Mouse (Mus musculus): Measurements from ENCODE around the gene Fam219a. TPM values are rescaled to one million over a fixed set of nuclear protein-coding genes. Genes with fewer than 3 reads are reported as not detected.
A peak's percentile ranks its signal among the peaks of the same experiment; 100 is the strongest.

The Fam219a gene
- polyA plus RNA-seq, 1 experiment from 2014 or later, result 2.0 TPM

GRCm38 (mm10) chr4:41545985-41546384, 23.4 kb downstream of the Fam219a start:
- no peaks in the 10 kb centered on the region for H3K36me3 ChIP-seq (replicated peaks)
- no peak overlapping the region for H3K4me3 ChIP-seq
- peak; percentile 71 for DNase-seq (ENCODE audit: low spot score)
- no peaks in the 10 kb centered on the region for H3K9me3 ChIP-seq
- no peaks in the 10 kb centered on the region for H3K27me3 ChIP-seq (replicated peaks; ENCODE audit: low read depth, poor library complexity, severe bottlenecking)
- WGBS, result 22% methylated on average over 8 of the region's 8 CpGs
- H3K4me1 ChIP-seq, result no peaks in the 10 kb centered on the region
- no peak overlapping the region for H3K27ac ChIP-seq (replicated peaks)

DNA sequence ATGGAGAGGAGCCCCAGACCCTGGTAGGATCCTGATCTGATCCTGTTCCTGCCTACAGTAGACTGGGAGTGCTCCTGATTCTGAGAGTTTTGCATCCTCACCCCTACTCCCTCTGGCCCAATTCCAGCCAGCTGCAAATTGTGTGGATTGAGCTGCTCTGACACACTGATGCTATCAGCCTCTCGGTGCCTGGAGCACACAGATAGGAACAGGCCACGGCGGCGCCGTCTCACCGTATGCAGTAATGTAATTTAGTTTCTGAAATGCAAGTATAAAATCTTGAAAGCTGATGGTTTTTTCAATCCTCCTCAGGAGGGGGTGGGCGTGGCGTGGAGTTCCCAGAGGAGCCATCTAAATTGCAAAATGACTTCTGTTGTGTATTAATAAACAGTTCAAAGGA, 27.2 kb downstream of the Fam219a start:
- WGBS, result 88% methylated on average over 8 of the region's 8 CpGs
- Histone ChIP-seq H3K27me3 (replicated peaks; ENCODE audit: low read depth, poor library complexity, severe bottlenecking) (no peaks in the 10 kb centered on the region), H3K27ac (replicated peaks) (no peak overlapping the region), H3K9me3 (no peaks in the 10 kb centered on the region), H3K36me3 (replicated peaks) (no peaks in the 10 kb centered on the region), H3K4me3 (no peak overlapping the region), H3K4me1 (no peaks in the 10 kb centered on the region)
- no peak for DNase-seq (ENCODE audit: low spot score)

GRCm38 (mm10) chr4:41534866-41535265, 34.5 kb downstream of the Fam219a start:
- 80% methylated on average over 5 of the region's 5 CpGs for WGBS
- Histone ChIP-seq H3K4me3 (no peak overlapping the region), H3K27ac (replicated peaks) (no peak overlapping the region), H3K36me3 (replicated peaks) (no peaks in the 10 kb centered on the region), H3K27me3 (replicated peaks; ENCODE audit: low read depth, poor library complexity, severe bottlenecking) (no peaks in the 10 kb centered on the region), H3K9me3 (no peaks in the 10 kb centered on the region), H3K4me1 (no peaks in the 10 kb centered on the region)
- DNase-seq (ENCODE audit: low spot score), result no peak

- Histone ChIP-seq H3K27ac (replicated peaks) (no peak overlapping the region), H3K9me3 (no peaks in the 10 kb centered on the region), H3K27me3 (replicated peaks; ENCODE audit: low read depth, poor library complexity, severe bottlenecking) (no peaks in the 10 kb centered on the region), H3K4me1 (peaks cover 16% of the 10 kb centered on the region), H3K36me3 (replicated peaks) (no peaks in the 10 kb centered on the region), H3K4me3 (no peak overlapping the region)
- DNase-seq (ENCODE audit: low spot score), result peak; percentile 69
- 22% methylated on average over 6 of the region's 6 CpGs for WGBS
Observed at GRCm38 (mm10) chr4:41532420-41532819, 36.9 kb downstream of the Fam219a start.

GRCm38 (mm10) chr4:41527996-41528395, 41.3 kb downstream of the Fam219a start:
- WGBS, result 61% methylated on average over 8 of the region's 8 CpGs
- DNase-seq (ENCODE audit: low spot score), result no peak
- Histone ChIP-seq H3K9me3 (no peaks in the 10 kb centered on the region), H3K4me1 (peaks cover 24% of the 10 kb centered on the region), H3K36me3 (replicated peaks) (no peaks in the 10 kb centered on the region), H3K4me3 (no peak overlapping the region), H3K27ac (replicated peaks) (no peak overlapping the region), H3K27me3 (replicated peaks; ENCODE audit: low read depth, poor library complexity, severe bottlenecking) (peaks cover 17% of the 10 kb centered on the region; the same call in 1 of the 2 replicates)

DNA sequence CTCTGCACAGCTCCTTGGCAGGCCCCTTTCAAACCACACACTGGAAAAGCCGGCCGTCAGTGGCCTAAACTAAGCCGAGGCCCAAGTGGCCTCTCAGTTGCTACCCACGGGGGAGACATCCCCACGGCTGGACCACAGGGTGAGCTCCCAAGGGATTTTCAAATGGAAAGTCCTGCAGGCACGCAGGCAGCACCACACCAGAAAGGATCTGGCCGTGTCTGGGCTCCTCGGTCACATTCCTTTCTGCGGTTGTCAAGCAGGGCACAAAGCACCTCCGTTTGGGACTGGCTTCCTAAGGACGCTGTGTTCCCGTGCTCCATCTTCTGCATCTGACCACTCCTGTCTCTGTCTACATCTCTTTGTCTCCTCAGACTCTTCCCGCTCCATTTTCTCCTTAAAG, 42.3 kb downstream of the Fam219a start:
- Histone ChIP-seq H3K9me3 (no peaks in the 10 kb centered on the region), H3K4me3 (no peak overlapping the region), H3K27me3 (replicated peaks; ENCODE audit: low read depth, poor library complexity, severe bottlenecking) (peaks cover 18% of the 10 kb centered on the region), H3K4me1 (peaks cover 24% of the 10 kb centered on the region), H3K36me3 (replicated peaks) (no peaks in the 10 kb centered on the region), H3K27ac (replicated peaks) (peak overlapping the region; percentile 48; the same call in 1 of the 2 replicates)
- 33% methylated on average over 13 of the region's 13 CpGs for WGBS
- DNase-seq (ENCODE audit: low spot score), result no peak

- no peak overlapping the region for H3K4me3 ChIP-seq
- no peaks in the 10 kb centered on the region for H3K9me3 ChIP-seq
- DNase-seq (ENCODE audit: low spot score), result no peak
- peak overlapping the region; percentile 48; the same call in 1 of the 2 replicates for H3K27ac ChIP-seq (replicated peaks)
- 71% methylated on average over 7 of the region's 7 CpGs for WGBS
- H3K4me1 ChIP-seq, result peaks cover 24% of the 10 kb centered on the region
- H3K36me3 ChIP-seq (replicated peaks), result no peaks in the 10 kb centered on the region
- peaks cover 23% of the 10 kb centered on the region for H3K27me3 ChIP-seq (replicated peaks; ENCODE audit: low read depth, poor library complexity, severe bottlenecking)
Observed at GRCm38 (mm10) chr4:41526553-41526952, 42.8 kb downstream of the Fam219a start.

GRCm38 (mm10) chr4:41524829-41525228, 44.5 kb downstream of the Fam219a start:
- Histone ChIP-seq H3K9me3 (no peaks in the 10 kb centered on the region), H3K27me3 (replicated peaks; ENCODE audit: low read depth, poor library complexity, severe bottlenecking) (peaks cover 35% of the 10 kb centered on the region), H3K4me1 (peaks cover 28% of the 10 kb centered on the region), H3K4me3 (no peak overlapping the region), H3K27ac (replicated peaks) (no peak overlapping the region), H3K36me3 (replicated peaks) (no peaks in the 10 kb centered on the region)
- WGBS, result 71% methylated on average over 9 of the region's 9 CpGs
- DNase-seq (ENCODE audit: low spot score), result no peak

DNA sequence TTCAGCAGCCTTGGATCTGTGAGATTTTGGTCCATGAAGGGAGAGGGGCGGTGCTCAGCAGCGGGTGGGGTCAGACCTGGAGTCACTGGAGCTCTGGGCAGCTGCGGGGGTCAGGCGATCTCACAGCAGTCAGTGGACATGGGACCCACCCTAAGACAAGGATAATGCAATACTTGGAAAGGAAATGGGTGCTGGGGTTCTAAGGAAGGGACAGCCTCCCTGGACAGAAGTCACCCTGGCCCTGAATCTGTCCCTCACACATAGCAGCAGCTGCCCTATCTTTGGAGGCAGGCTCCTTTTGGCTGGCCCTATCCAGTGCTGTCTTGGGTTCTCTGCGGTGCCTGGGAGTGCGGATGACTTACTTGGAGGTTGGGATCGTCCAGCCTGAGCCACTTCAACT, 45.5 kb downstream of the Fam219a start:
- no peaks in the 10 kb centered on the region for H3K9me3 ChIP-seq
- H3K36me3 ChIP-seq (replicated peaks), result no peaks in the 10 kb centered on the region
- DNase-seq (ENCODE audit: low spot score), result no peak
- H3K4me3 ChIP-seq, result no peak overlapping the region
- peaks cover 45% of the 10 kb centered on the region for H3K27me3 ChIP-seq (replicated peaks; ENCODE audit: low read depth, poor library complexity, severe bottlenecking)
- H3K4me1 ChIP-seq, result peaks cover 25% of the 10 kb centered on the region
- 78% methylated on average over 7 of the region's 7 CpGs for WGBS
- H3K27ac ChIP-seq (replicated peaks), result no peak overlapping the region

- no peak overlapping the region for H3K4me3 ChIP-seq
- H3K4me1 ChIP-seq, result peaks cover 19% of the 10 kb centered on the region
- DNase-seq (ENCODE audit: low spot score), result peak; percentile 39
- WGBS, result 56% methylated on average over 5 of the region's 5 CpGs
- H3K27me3 ChIP-seq (replicated peaks; ENCODE audit: low read depth, poor library complexity, severe bottlenecking), result peaks cover 45% of the 10 kb centered on the region
- H3K9me3 ChIP-seq, result no peaks in the 10 kb centered on the region
- H3K27ac ChIP-seq (replicated peaks), result no peak overlapping the region
- no peaks in the 10 kb centered on the region for H3K36me3 ChIP-seq (replicated peaks)
Observed at GRCm38 (mm10) chr4:41522788-41523187, 46.5 kb downstream of the Fam219a start.

DNA sequence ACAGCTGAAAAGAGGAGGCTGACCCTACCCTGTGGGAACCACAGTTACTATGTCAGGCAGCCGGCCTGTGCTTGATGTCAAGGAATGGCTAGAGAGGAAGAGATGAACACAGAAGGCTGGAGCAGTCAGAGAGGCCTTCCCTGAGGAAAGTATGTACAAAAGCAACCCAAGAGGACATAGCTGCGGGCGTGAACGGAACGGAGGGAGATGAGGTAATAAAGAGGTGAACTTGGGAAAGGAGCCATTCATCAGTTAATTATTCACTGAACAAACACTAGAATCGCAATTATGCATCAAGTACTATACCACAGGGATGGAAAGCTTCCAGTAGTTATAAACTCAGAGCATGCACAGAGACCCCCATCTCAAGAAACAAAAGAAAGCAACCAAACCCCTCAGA, 47.2 kb downstream of the Fam219a start:
- H3K36me3 ChIP-seq (replicated peaks), result no peaks in the 10 kb centered on the region
- H3K27ac ChIP-seq (replicated peaks), result no peak overlapping the region
- no peak overlapping the region for H3K4me3 ChIP-seq
- no peak for DNase-seq (ENCODE audit: low spot score)
- peaks cover 45% of the 10 kb centered on the region for H3K27me3 ChIP-seq (replicated peaks; ENCODE audit: low read depth, poor library complexity, severe bottlenecking)
- no peaks in the 10 kb centered on the region for H3K9me3 ChIP-seq
- 88% methylated on average over 6 of the region's 6 CpGs for WGBS
- peaks cover 15% of the 10 kb centered on the region for H3K4me1 ChIP-seq

GRCm38 (mm10) chr4:41520641-41521040, 48.7 kb downstream of the Fam219a start:
- Histone ChIP-seq H3K4me3 (no peak overlapping the region), H3K4me1 (peaks cover 8% of the 10 kb centered on the region), H3K9me3 (no peaks in the 10 kb centered on the region), H3K36me3 (replicated peaks) (no peaks in the 10 kb centered on the region), H3K27me3 (replicated peaks; ENCODE audit: low read depth, poor library complexity, severe bottlenecking) (peaks cover 45% of the 10 kb centered on the region), H3K27ac (replicated peaks) (no peak overlapping the region)
- 40% methylated on average over 14 of the region's 14 CpGs for WGBS
- DNase-seq (ENCODE audit: low spot score), result no peak

GRCm38 (mm10) chr4:41519195-41519594, 50.1 kb downstream of the Fam219a start:
- peaks cover 14% of the 10 kb centered on the region for H3K4me1 ChIP-seq
- DNase-seq (ENCODE audit: low spot score), result no peak
- 91% methylated on average over 5 of the region's 5 CpGs for WGBS
- no peaks in the 10 kb centered on the region for H3K36me3 ChIP-seq (replicated peaks)
- H3K4me3 ChIP-seq, result no peak overlapping the region
- H3K9me3 ChIP-seq, result no peaks in the 10 kb centered on the region
- H3K27ac ChIP-seq (replicated peaks), result no peak overlapping the region
- H3K27me3 ChIP-seq (replicated peaks; ENCODE audit: low read depth, poor library complexity, severe bottlenecking), result peaks cover 37% of the 10 kb centered on the region

DNA sequence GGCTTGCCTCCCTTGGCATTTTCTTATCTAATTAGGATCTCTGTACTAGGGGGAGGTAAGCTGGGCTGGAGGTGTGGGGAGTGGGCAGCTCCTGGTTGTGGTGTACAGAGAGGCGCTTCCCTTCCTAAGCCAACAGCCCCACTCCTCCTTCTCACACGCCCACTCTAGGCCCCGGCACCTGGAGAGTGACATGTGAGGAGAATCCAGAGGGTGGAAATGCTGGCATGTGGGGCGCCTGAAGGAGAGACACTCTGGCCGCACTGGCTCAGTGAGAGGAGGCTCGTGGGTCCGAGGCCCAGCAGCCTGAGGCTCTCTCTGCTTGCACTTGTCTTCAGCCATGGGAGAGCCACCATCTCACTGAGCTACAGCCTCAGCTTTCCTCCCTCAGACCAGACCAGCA, 51.0 kb downstream of the Fam219a start:
- no peak overlapping the region for H3K4me3 ChIP-seq
- H3K4me1 ChIP-seq, result peaks cover 22% of the 10 kb centered on the region
- peaks cover 28% of the 10 kb centered on the region for H3K27me3 ChIP-seq (replicated peaks; ENCODE audit: low read depth, poor library complexity, severe bottlenecking)
- WGBS, result 71% methylated on average over 7 of the region's 7 CpGs
- peak overlapping the region; percentile 32; the same call in 1 of the 2 replicates for H3K27ac ChIP-seq (replicated peaks)
- DNase-seq (ENCODE audit: low spot score), result no peak
- no peaks in the 10 kb centered on the region for H3K9me3 ChIP-seq
- no peaks in the 10 kb centered on the region for H3K36me3 ChIP-seq (replicated peaks)
